7 mouse cellular contexts compared by ENCODE assay signal in genomic region chr6:95718031-95718968, GRCm38 (mm10). TPM values are rescaled to one million over a fixed set of nuclear protein-coding genes. Genes with fewer than 3 reads are reported as not detected.
DNase-seq lines count a peak whose midpoint lies in the region; ATAC-seq lines count a peak whose summit lies in the region.

Gene Suclg2, minus strand, starts transcription at chr6:95718800.

- ATAC-seq in intestine, embryonic 15.5 days, result peak; percentile 95
- peak; percentile 93 for ATAC-seq in midbrain, embryonic 11.5 days (ENCODE audit: low FRiP score)

- peak; percentile 95 for DNase-seq in adrenal gland, postnatal 10 days
- peak; percentile 81 for DNase-seq in embryo, embryonic 11.5 days (ENCODE audit: low read depth, low spot score)
- DNase-seq in gastrocnemius, postnatal 36 days, result peak; percentile 59 to 82
- peak; percentile 90 for DNase-seq in left cerebral cortex, postnatal 4 days
- peak; percentile 97 for DNase-seq in midbrain, embryonic 11.5 days (ENCODE audit: low spot score, missing footprints)
- peak; percentile 60 for DNase-seq in skeletal muscle tissue, adult 2 months (ENCODE audit: low read depth, low spot score)

- under 1% methylated on average over 62 of the region's 74 CpGs for WGBS in intestine, embryonic 15.5 days
- under 1% methylated on average over 63 of the region's 74 CpGs for WGBS in midbrain, embryonic 11.5 days

- H3K9ac ChIP-seq in intestine, embryonic 15.5 days, result peak within 1 kb of the TSS; percentile 91
- H3K9ac ChIP-seq in midbrain, embryonic 11.5 days (ENCODE audit: low read length), result peak within 1 kb of the TSS; percentile 87

- no peaks in the 10 kb centered on the region for H3K27me3 ChIP-seq in intestine, embryonic 15.5 days (replicated peaks)
- no peaks in the 10 kb centered on the region for H3K27me3 ChIP-seq in midbrain, embryonic 11.5 days (ENCODE audit: control insufficient read depth, insufficient read depth, low read length)

- no peaks in the 10 kb centered on the region for H3K9me3 ChIP-seq in intestine, embryonic 15.5 days
- H3K9me3 ChIP-seq in midbrain, embryonic 11.5 days (ENCODE audit: control insufficient read depth, low read length), result no peaks in the 10 kb centered on the region

- H3K4me1 ChIP-seq in intestine, embryonic 15.5 days (replicated peaks), result 0 out of 2 replicates have a peak, but pooled peaks cover 13% of the 10 kb centered on the region
- H3K4me1 ChIP-seq in midbrain, embryonic 11.5 days (ENCODE audit: control insufficient read depth, insufficient read depth, low read length), result peaks cover 2% of the 10 kb centered on the region; the same call in 1 of the 2 replicates

- intact Hi-C loops in gastrocnemius, postnatal 36 days (cut with DNase I), result no loop called here
- intact Hi-C loops in left cerebral cortex, postnatal 4 days (cut with DNase I), result no loop called here

- peak within 1 kb of the TSS; percentile 90 for H3K4me2 ChIP-seq in intestine, embryonic 15.5 days (replicated peaks)
- peak within 1 kb of the TSS; percentile 86 for H3K4me2 ChIP-seq in midbrain, embryonic 11.5 days

- peak within 1 kb of the TSS; percentile 79 for H3K27ac ChIP-seq in intestine, embryonic 15.5 days
- no peak within 1 kb of the TSS for H3K27ac ChIP-seq in midbrain, embryonic 11.5 days (ENCODE audit: low read depth, low read length)

- H3K4me3 ChIP-seq in intestine, embryonic 15.5 days (replicated peaks), result peak within 1 kb of the TSS; percentile 90
- H3K4me3 ChIP-seq in midbrain, embryonic 11.5 days (ENCODE audit: low read depth, low read length), result peak within 1 kb of the TSS; percentile 72

- H3K36me3 ChIP-seq in intestine, embryonic 15.5 days, result no peaks in the 10 kb centered on the region
- H3K36me3 ChIP-seq in midbrain, embryonic 11.5 days (ENCODE audit: control insufficient read depth, insufficient read depth, low read length), result no peaks in the 10 kb centered on the region

RNA-seq across cellular contexts. Expression of gene Suclg2, which starts in this region (rescaled TPM):
- total RNA-seq in adrenal gland, postnatal 10 days (2021), result 100 to 1,000 TPM; 130 to 132 TPM
- 10 to 100 TPM; 38.1 to 48.0 TPM for total RNA-seq in gastrocnemius, postnatal 36 days (2021)
- 110 and 116 TPM in 2 replicates for polyA plus RNA-seq in intestine, embryonic 15.5 days (2015; fragmentation: Nextera tagmentation; extraction: Ambion mirVana)
- 10 to 100 TPM; 12.3 to 12.5 TPM for total RNA-seq in left cerebral cortex, postnatal 4 days (2021)
- 40.8 and 49.3 TPM in 2 replicates for polyA plus RNA-seq in midbrain, embryonic 11.5 days (2014; fragmentation: Nextera tagmentation; extraction: Ambion mirVana)
